Mouse (Mus musculus) G1E (cell line): Measurements from ENCODE around the gene Dnaaf1.

Experiments used
- CTCF ChIP-seq: IDR thresholded peaks from 2 replicates; pipeline ENCODE4 v1.5.1; 2012; ENCODE audit warnings: low read depth, low read length, inconsistent platforms, mixed read lengths
- GATA1 ChIP-seq: IDR thresholded peaks from 2 replicates; pipeline ENCODE4 v1.6.1; 2012; ENCODE audit warnings: borderline replicate concordance, low read length, inconsistent platforms, mixed read lengths

GRCm38 (mm10) chr8:119544606-119545005 lies 30.4 kb upstream of the Dnaaf1 start:
- TF ChIP-seq CTCF (no peak), GATA1 (no peak)
